Mouse (Mus musculus): Measurements from ENCODE around the gene Hdac4. TPM values are rescaled to one million over a fixed set of nuclear protein-coding genes. Genes with fewer than 3 reads are reported as not detected.
A peak's percentile ranks its signal among the peaks of the same experiment; 100 is the strongest.

The Hdac4 gene
- polyA plus RNA-seq, 2 experiments from 2014 or later, result 46.3 to 62.1 TPM

DNA sequence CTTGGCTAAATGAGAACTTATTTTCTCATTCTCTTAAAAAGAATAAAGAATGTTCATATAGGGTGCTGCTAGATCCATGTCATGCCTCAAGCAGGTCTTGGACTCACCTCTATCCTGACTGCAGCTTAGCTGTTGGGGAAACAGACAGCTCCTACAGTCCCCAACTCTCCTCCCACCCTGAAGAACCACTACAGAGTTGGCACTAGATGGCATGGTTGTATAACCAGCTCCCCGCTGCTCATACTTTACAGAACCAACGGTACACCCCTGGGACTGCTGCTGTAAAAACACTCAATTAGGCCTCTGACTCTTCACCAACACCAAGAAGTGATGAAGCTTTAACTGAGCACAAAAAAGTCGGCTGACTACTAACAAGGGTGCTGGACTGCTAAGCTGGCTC is 235.6 kb downstream of the Hdac4 start:
- ATAC-seq, result no peak

DNA sequence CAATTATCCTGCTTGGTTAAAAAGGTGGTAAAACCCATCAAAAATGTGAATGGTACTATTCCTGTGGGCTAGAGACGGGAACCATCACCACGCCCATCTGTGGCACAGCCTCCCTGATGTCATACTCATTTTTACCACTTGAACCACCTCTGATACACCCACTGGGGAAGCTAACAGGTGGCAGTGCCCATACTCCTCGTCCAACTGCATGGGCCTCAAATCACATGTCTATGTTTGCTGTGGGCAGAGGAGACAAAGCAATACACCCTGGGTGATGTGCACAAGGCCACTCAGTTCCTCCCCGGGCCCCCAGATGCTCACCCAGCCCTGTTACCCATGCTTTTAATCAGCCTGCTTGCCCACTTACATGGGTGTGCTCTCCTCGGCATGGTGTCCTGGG is 236.5 kb downstream of the Hdac4 start:
- no peak for ATAC-seq

DNA sequence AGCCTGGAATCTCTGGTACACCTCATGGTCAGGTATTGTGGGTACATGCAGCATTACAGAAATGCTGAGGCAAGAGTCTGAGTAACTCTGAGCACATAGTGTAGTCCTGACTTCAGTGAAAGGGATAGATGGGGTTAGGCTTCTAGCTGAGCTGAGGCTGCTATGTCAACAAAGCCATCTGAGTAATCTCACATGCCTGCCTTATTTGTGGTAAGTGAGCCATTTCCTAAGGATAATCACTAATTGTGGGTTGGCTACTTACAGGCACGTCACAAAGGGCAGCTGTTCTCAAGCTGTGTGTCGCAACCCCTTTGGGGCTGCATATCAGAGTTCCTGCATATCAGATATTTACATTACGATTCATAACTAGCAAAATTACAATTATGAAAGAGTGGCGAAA is 239.3 kb downstream of the Hdac4 start:
- ATAC-seq, result no peak

DNA sequence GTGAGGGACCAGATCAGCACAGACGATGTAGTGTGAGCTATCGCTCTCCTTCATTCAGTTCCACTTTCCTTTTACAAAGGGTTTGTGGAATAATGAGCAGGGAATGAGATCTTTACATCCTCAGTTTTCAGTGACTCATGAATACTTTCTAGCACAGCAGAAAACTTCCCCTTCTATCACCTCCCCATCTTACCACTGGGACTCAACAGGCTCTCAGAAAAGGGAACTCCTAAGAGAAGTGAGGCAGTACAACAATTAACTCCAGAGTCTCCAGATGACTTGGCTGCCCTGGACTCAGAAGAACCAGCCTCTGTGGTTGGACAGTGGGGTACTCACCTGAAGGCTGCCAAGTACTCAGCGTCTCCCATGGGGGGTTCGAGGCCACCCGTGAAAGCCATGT is 240.5 kb downstream of the Hdac4 start:
- no peak for ATAC-seq

DNA sequence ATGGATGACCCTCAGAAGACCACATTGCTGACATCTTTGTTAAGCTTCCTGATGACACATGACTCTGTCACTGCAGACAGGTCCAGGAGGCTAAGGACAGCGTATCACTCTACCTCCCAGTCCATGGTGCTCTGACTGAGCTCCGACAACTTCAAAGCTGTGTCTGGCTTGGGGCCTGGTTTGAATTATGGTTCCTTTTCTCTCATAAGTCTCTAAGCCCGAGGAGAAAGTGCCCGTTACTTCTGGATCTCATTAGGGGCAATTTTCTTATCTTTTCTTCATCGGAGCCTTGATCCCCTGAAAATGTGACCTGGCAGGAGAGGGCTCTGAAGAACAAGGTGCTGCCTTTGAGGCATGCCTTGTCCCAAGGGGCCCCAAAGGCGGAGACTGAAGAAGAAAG is 242.6 kb downstream of the Hdac4 start:
- no peak for ATAC-seq

DNA sequence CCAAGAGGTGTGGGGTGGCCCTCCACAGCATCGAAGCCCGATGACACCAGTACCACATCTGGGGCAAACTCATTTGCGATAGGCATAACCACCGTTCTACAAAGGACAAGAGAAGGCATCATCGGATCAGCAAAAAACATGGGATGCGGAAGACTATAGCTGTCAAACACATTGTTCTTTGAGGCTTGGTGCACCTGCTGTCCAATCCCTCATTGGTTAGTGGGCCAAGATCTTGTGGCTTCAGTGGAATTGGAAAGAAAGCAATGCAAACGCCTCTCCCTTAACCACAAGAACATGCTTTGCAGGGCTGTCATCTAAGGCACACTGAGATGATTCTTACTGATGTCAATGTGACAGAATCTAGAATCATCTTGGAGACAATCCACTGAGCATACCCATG is 248.1 kb downstream of the Hdac4 start:
- no peak for ATAC-seq

DNA sequence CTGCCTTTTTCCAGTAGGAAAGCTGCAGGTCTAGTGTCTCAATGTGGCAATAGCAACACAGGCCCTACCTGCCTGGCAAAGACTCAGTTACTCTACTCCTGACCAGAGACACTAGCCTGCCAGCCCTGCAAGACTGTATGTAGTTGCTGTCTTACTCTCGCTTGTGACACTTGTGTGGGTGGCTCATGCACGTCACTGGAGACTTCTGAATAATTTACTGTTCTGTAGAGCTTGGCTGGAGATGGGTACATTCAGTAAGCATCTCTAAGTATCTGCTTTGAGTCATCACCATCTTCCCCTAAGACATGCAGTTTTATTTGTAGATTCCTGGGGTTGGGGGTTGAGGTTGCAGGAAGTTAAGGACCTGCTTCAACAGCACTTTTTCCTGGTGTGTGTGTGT is 252.9 kb downstream of the Hdac4 start:
- peak; percentile 76 for ATAC-seq

DNA sequence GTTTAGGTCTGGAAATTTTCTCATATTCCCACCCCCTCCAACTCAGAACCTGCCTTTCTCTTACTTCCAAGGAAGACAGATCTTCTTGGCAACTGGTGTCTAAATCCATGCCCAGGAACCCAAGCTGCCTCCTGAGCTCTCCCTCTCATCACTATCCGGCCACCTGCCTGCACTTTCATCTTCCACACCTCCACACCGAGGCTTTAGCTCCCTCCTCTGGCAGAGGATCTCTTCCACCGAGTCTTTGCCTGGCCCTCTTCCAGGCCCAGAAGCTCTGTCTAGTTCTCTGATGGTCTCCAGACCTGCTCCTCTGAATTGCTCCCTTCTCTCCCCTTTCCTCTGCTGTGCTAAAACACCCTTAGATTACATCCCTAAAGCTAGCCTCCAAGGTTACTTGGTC is 253.5 kb downstream of the Hdac4 start:
- no peak for ATAC-seq

DNA sequence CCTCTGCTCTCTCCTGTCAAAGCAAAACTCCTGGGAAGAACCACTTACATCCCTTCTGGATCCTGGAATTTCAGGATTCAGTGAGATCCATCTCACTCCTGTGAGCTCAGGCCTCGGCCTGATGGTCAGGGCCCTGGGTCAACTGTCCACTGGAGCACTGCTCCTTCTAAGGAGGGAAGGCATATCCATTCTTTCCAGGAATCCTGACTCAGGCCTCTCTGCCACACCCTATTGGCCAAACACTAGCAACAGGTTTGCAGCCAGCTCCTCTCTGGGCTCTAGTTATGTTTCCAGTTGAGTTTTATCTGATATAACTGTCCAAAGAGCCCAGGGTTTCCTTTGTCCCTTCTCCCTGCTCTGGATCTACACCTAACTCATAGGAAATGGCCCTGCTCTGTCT is 254.4 kb downstream of the Hdac4 start:
- no peak for ATAC-seq

DNA sequence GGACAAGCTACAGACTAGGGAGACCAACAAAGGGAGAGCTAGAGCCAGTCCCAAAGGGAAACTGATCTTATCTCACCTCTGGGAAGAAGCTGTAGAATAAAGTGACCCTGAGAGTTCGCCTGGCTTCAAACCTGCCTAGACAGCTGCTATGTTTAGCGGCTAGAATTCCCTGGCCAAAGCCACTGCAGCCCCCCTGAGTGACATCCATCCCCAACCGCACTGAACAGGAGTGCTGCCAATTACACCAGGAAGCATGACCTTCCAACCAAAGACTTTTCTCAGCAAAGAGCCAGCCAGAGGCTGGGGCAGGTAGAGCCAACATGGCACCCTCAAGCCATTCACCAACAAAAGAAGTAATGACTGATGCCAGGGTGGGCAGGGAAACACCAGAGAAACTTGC is 260.3 kb downstream of the Hdac4 start:
- no peak for ATAC-seq

DNA sequence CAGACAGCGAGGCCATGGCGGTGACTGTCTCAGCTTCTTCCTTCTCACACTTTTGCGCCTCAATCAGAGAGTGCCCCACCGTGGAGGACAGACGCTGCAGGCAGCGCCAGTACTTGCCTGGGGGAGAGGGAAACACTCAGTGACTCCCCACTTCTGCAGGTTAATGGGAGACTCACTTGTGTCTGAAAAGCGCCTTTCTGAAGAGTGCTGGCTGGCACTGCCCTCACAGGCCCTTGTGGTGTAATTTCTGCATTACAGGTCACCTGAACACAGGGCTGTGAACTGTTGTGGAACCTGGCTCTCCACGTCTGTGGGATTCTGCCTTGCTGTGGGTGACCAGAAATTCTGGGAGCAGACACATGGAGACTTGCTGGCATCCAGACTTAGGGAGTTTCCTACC is 261.8 kb downstream of the Hdac4 start:
- no peak for ATAC-seq

DNA sequence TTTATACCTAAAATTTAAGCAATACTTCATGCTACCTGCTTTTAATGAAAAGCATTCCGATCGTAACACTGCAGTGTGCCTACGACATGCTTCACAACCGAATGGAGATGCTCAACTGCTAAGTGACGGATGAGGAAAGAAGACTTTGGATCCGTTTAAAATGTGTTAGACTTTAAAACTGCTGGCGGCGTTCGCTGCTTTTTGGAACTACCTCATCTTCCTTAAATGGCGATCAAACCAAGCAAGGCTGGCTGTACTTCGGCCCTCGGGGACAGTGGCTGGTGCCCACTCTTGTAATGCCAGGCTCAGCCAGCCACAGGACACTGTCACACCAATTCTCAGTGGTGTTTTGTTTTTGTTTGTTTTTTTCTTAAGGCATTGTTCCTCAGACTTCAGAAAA is 263.3 kb downstream of the Hdac4 start:
- no peak for ATAC-seq

DNA sequence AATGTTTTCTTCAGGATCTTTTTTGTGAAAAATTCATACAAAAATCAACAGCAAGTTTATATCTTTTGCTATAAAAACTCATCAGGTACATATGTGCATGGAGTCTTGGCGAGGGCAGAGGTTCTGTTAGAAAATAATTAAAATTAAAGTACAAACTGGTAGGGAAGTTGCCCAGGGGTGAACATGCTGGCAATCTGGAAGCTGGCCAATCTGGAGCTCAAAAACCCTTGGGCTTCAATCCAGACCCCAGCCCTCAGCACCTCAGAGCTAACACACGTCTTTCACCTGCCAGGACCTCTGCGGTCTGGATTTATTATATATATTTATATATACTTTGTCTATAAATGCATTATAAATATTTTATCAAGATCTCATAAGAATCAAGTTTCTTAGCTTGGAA is 263.7 kb downstream of the Hdac4 start:
- ATAC-seq, result no peak

DNA sequence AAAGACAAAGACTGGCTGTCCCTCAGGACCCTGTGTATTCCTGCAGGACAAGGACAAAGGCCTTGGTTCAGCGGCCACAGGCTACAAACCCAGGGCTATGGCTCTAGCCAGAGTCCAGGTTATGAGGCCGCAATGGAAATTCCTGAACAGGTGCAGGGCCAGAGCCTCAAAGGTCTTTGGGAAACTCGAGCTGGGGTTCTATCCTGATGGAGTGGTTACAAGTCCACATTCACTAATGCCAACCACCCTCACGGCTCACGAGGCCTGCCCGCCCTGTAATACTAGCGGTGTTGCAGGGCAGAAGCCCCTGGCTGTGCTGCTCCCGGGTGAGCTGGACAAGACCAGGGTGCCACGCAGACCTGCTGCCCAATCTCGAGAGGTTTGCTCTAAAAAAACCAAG is 264.3 kb downstream of the Hdac4 start:
- ATAC-seq, result no peak

DNA sequence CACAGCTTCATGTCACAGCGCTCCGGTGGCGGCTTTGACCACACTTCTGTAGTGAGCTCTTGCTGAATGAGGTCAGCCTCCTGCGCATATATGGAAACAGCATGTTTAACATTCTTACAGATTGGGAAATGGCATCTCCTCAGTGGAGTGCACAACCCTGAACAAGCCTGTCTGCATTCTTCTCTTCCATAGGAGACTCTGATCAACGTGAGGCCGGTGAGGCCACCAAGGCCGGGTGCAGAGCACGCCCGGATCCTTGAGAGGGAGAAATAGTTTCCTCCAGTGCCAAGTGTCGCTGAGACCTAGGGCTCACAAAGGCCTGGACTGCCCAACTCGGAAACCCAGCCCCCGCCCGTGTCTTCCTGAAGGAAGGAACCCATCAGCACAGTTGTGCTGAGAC is 266.4 kb downstream of the Hdac4 start:
- no peak for ATAC-seq

DNA sequence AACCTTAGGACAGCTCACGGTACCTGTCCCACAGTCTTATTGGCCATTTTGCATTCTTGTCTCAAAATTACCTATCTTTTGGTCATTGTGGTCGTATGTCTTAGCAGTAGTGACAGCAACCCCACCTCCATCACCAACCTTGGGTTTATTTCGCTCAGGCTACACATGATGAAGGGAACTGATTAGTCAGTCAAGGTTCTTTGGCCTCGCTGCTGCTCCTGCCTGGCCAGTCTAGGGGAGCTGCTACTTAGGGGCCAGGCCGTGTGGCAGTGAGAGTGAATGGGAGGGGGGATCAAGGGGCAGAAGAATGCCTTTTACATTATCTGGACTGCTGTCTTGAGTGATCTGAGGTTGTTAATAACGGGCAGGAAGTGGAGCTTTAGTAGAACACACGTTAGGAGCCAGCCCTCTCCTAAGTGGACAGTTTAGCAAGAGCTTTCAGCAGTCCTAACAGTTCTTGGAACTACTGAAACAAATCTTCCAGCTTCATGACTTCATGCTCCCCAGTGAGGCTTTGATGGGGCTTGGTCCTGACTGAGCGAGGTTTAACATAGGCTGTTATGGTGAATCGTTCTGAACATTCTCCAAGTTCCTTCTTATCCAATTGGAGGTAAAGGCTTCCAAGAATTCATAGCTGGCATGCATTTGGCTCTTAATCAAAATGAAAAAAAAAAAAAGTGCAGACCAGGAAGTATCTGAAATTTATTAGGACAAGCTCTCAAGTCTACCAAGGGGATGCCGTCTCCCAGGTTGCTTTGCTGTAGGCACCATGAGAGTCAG is 267.8 kb downstream of the Hdac4 start:
- ATAC-seq, result no peak

DNA sequence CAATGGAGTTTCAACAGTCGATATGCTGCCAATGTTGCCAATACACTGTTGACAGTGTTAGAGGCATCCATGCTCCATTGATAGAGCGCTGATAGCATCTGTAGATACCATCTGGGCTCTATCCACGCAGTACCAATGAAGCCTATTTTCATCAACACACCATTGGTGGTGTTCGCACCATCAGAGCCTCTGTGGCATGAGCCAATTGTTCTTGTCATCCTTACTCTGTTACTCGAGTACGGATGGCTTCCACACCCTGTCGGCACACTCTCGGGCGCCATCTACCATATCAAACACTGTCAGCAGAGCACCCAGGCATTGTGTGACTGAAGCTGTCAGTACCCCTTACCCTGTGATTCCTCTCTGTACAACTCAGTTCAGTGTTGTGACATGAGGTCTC is 271.9 kb downstream of the Hdac4 start:
- ATAC-seq, result no peak

DNA sequence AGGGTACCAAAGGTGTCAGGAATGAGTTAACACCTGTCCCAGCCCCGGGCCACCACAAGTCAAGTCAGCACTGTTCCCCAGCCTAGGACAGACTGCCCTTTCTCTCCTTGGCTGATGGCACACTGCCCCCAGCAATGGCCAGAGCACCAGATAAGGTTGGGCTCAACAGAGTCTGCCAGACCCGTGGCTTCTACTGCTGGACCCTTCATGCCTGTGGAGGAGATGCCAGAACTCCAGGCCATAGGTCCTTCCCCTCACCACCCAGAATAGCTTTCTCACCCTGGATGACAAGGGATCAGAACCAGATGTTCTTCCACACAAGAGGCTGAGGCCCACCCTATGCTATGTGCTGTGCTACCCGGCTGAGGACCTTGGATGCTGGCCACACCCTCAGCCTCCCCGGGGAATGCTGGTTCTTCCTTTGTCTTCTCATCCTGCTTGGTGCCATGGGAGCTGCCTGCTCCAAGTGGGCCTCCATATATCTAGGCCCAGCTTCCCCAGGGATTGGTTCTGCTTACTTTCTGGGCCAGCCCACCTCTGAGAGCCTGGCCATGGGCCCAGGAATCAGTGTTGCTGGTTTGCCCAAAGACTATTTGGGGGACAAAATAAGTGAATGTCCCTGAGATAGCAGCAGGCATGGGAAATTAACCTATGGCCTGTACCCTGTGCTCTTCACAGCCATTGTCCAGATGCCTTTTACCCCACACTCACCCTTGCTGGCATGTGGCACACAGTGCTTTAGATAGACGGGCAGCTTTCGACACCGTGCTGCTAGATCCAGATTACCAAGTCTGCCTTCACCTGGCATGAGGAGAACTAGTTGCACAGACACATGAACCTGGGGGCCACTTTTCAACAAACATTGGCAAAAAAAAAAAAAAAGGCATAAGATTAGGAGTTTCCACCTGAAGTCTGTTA is 273.0 kb downstream of the Hdac4 start:
- ATAC-seq, result no peak

DNA sequence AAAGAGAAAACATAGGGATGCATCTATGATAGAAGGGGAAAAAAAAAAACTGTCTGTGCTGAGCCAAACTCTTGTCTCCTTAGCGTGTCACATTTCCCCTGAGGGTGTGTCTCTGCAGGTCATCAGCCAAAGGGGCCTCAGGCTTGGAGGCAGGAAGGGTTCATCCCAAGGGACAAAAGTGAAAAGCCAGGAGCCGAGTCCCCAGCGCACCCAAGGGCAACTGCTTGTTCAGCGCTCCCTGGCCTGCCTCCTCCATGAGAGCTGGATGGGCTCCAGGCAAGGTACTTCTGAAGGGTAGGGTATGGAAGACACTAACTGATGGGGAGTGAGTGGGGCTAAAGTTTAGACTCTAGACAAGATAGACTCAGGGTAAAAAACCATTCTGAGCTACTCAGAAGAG is 273.8 kb downstream of the Hdac4 start:
- ATAC-seq, result no peak

DNA sequence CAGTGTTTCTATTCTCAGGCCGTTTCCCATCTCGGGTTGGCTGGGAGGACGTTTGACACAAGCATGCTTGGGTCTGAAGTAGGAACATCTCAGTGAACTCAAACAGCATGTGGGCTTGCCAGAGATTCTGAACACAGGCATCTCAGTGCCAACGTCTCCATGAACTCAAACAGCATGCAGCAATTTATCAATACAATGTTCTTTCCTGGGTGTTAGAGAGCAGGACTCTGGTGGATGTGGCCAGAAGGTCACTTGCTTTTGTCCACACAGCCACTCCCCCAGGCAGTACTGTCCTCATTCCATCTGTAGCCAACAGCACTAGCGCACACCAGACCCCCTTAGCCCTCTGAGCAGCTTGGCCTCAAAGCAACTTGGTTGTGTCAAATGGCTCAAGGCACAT is 274.2 kb downstream of the Hdac4 start:
- no peak for ATAC-seq

DNA sequence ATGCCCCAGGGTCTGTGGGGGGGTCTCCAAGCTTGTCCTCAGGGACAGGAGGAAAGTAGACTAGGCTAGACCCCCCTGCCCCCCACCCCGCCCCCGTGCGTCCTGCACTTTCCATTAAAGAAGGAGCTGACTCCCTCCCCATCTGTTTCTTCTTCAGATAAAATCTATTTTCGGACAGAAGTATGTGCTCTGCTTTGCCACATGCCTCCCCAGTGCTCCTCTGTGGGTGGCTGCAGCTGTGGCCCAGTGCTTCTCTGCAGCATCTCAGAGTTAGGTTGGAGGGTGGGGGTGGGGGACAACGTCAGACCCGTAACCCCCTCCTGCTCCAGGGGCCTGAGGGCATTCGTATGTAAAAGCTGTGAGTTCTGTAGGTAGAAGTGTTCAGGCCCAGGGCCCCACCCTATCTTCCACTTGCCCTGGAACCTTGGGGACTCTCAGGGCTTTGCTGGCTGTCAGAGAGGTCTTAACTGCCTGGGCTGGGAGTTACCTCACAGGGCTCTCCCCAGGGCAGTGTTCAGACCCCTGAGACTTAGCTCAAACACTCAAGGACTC is 275.4 kb downstream of the Hdac4 start:
- ATAC-seq, result no peak

DNA sequence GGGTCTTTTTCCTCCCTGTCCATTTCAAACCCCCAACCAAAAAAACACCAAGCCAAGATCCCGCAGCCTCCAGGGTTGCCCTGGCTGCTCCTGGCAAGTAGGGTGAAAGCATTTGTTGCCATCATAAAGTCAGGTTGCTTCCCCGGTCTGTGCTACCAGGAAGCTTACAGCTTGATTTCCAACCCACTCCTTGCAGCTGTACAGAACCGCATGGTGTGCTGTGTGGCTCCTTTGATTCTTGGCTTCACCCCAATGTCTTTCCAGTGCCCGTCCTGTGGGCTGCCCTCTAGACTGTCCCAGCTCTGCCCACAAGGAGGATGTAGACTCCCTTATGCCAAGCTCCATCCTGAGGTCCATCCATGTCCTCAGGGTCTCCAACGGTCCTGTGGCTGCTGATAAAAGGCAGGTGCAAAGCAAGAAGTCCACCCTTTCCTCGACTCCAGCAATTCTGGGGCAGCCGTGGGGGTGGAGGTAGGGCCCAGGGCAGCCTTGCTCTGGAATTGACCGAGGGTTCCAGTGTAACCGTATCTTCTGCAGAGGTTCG is 277.2 kb downstream of the Hdac4 start:
- ATAC-seq, result no peak

DNA sequence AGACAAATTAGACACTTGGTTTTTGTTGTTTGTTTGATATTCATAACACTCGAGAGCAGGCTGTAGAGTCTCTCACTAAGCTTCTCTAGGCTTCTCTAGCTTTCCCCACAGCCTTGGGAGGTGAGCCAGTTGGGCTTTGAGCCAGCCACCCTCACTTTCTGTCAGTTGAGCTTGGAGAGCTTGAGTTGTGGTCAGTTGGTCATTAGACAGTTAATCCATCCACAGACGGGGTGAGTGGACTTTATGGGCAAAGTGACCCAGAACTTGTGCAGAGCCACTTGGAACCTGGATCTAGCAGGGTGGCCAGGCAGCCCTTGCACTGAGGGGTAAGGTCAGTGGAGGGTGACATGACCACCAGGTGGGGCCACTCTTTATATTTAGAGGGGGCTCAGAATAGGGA is 277.9 kb downstream of the Hdac4 start:
- no peak for ATAC-seq

DNA sequence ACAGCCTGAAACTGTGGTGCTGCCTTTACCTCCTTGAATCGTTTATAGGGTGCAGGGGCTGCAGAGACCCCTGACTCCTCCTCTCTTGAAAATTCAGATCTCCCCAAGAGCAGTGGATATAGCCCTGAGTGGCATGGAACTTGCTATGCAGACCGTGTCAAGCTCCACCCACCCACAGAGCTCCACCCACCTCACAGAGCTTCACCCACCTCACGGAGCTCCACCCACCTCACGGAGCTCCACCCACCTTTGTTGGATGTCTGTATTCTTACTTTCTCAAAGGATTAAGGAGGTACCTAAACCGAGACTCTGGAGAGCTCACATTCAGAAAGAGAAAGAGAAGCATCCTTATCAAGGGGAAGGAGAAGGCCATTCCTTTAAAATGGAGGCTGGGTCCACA is 279.5 kb downstream of the Hdac4 start:
- ATAC-seq, result no peak

Measured in activated CD4-positive, CD25-positive, alpha-beta regulatory T cell, adult 4 months (primary cell).